Mouse (Mus musculus) midbrain, embryonic 16.5 days (tissue): ENCODE measurements around the gene Col4a3bp. TPM values are rescaled to one million over a fixed set of nuclear protein-coding genes. Genes with fewer than 3 reads are reported as not detected.

ENCODE experiments used
- ATAC-seq: fragments of 200-750 bp; cut with Nextera tagmentation; 2 replicates; pipeline ENCODE4 v1.8.0; 2017; ENCODE audit warnings: moderate TSS enrichment
- H3K27ac ChIP-seq: fragments of 300-500 bp; sonication (generic); 2 replicates; pipeline ENCODE4 v1.5.1; 2014; ENCODE audit warnings: mild to moderate bottlenecking, low read length, mixed read lengths
- H3K27me3 ChIP-seq: fragments of 300-500 bp; sonication (generic); 2 replicates; pipeline ENCODE4 v1.6.1; 2014; ENCODE audit warnings: low read depth, low read length, mixed read lengths; ENCODE audit not compliant: control insufficient read depth, insufficient read depth
- H3K36me3 ChIP-seq: fragments of 300-500 bp; sonication (generic); 2 replicates; pipeline ENCODE4 v1.6.1; 2014; ENCODE audit warnings: mild to moderate bottlenecking, low read length, moderate library complexity, mixed read lengths; ENCODE audit not compliant: control insufficient read depth, insufficient read depth
- H3K4me1 ChIP-seq: fragments of 300-500 bp; sonication (generic); 2 replicates; pipeline ENCODE4 v1.6.1; 2014; ENCODE audit warnings: mild to moderate bottlenecking, low read length, mixed read lengths; ENCODE audit not compliant: control insufficient read depth, insufficient read depth
- H3K4me2 ChIP-seq: fragments of 300-500 bp; sonication (generic); 2 replicates; pipeline ENCODE4 v1.6.1; 2014; ENCODE audit warnings: mild to moderate bottlenecking, low read length, mixed read lengths
- H3K4me3 ChIP-seq: fragments of 300-500 bp; sonication (generic); 2 replicates; pipeline ENCODE4 v1.5.1; 2014; ENCODE audit warnings: low read depth, mild to moderate bottlenecking, low read length, moderate library complexity, mixed read lengths
- H3K9ac ChIP-seq: fragments of 300-500 bp; sonication (generic); 2 replicates; pipeline ENCODE4 v1.6.1; 2014; ENCODE audit warnings: low read depth, low read length, mixed read lengths
- H3K9me3 ChIP-seq: fragments of 300-500 bp; sonication (generic); replicated peaks from 2 replicates; pipeline ENCODE4 v1.6.1; 2014; ENCODE audit warnings: mild to moderate bottlenecking, low read length, mixed read lengths; ENCODE audit not compliant: control insufficient read depth, poor library complexity, severe bottlenecking
- WGBS: fragments of 180-500 bp; shearing (Covaris S2); extraction: QIAGEN DNeasy Blood & Tissue Kit; methylation state at CpG from one replicate; pipeline ENCODE4 v1.1.7; 2014; 5-methylcytosine and 5-hydroxymethylcytosine counted together
- polyA plus RNA-seq: library from polyadenylated mRNA; unstranded; fragments of >200 nt; fragmentation: Nextera tagmentation; extraction: Ambion mirVana; gene quantifications from 2 replicates; pipeline ENCODE4 v1.2.1, GENCODE M21; 2015

Gene Col4a3bp
- polyA plus RNA-seq, 1 experiment from 2014 or later, result 7.9 TPM

DNA sequence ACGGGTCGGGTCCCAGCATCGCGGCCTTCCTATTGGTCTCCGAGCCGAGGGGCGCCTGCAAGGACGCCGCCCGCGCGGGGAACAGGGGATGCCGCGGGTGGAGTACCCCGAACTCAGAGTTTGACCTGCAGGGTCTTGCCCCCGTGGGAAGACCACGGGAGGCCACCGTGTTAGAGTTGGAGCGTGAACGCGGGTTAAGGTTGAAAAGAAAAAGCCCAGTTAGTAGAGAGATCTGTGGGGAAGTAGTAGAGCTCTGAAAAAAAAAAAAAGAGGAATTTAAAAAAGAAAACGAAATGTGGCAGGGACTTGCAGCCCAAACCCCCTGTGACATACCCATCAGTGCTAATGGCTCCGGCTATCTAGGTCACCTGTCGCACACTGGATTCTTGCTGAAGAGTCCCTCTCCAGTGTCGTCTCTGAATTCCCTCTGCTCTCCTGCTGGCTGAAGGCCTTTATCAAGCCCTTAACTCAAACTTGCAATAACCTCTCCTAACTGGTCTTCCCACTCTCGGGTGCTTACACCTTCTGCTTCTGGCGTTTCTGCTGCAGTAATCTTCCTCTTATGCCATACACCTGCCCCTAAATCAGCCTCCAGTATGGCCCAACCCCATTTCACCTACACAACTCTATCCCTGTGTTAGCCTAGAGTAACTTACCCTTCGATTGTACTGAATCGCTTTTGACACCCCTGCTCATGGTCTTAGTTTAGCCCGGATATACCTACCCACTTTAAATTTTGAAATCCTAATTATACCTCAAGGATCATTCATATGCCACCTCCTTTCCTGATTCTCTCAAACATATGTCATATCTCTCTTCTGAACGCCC, 128.9 kb downstream of the Col4a3bp start:
- peak overlapping the region; percentile 61 for H3K4me2 ChIP-seq
- WGBS, result 12% methylated on average over 31 of the region's 31 CpGs
- peaks cover 36% of the 10 kb centered on the region for H3K4me1 ChIP-seq
- no peaks in the 10 kb centered on the region for H3K9me3 ChIP-seq
- no peaks in the 10 kb centered on the region for H3K36me3 ChIP-seq
- H3K9ac ChIP-seq, result peak overlapping the region; percentile 55
- H3K27me3 ChIP-seq, result no peaks in the 10 kb centered on the region
- ATAC-seq, result peak; percentile 0
- peak overlapping the region; percentile 99 for H3K4me3 ChIP-seq
- H3K27ac ChIP-seq, result peak overlapping the region; percentile 99

DNA sequence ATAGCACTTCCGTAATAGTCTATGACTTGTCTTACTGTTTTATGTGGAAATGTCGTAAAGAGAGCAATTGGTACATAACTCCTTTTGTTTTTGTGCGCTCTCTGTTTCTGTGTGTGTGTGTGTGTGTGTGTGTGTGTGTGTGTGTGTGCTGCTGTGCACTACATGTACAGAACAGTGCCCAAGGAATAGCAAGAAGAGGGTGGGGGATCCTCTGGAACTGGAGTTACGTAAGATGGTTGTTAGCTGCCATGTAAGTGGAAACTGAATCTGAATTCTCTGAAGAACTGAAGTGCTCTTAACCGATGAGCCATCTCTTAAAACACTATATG, 129.5 kb downstream of the Col4a3bp start:
- H3K27me3 ChIP-seq, result no peaks in the 10 kb centered on the region
- no peak overlapping the region for H3K4me2 ChIP-seq
- peak overlapping the region; percentile 99 for H3K27ac ChIP-seq
- H3K9me3 ChIP-seq, result no peaks in the 10 kb centered on the region
- H3K4me3 ChIP-seq, result no peak overlapping the region
- no peak for ATAC-seq
- WGBS, result 91% methylated on average over 5 of the region's 5 CpGs
- no peaks in the 10 kb centered on the region for H3K36me3 ChIP-seq
- peaks cover 32% of the 10 kb centered on the region for H3K4me1 ChIP-seq
- no peak overlapping the region for H3K9ac ChIP-seq

- H3K9ac ChIP-seq, result no peak overlapping the region
- 79% methylated on average over 6 of the region's 6 CpGs for WGBS
- H3K27ac ChIP-seq, result peak overlapping the region; percentile 99; the same call in 1 of the 2 replicates
- peaks cover 28% of the 10 kb centered on the region for H3K4me1 ChIP-seq
- no peaks in the 10 kb centered on the region for H3K9me3 ChIP-seq
- H3K27me3 ChIP-seq, result no peaks in the 10 kb centered on the region
- no peaks in the 10 kb centered on the region for H3K36me3 ChIP-seq
- H3K4me2 ChIP-seq, result no peak overlapping the region
- H3K4me3 ChIP-seq, result no peak overlapping the region
- ATAC-seq, result no peak
Observed at GRCm38 (mm10) chr13:96672276-96672675, 129.9 kb downstream of the Col4a3bp start.

- Histone ChIP-seq H3K9me3 (no peaks in the 10 kb centered on the region), H3K4me1 (peaks cover 13% of the 10 kb centered on the region), H3K36me3 (no peaks in the 10 kb centered on the region), H3K9ac (no peak overlapping the region), H3K4me3 (no peak overlapping the region), H3K27me3 (no peaks in the 10 kb centered on the region), H3K4me2 (no peak overlapping the region), H3K27ac (no peak overlapping the region)
- WGBS, result 82% methylated on average over 7 of the region's 7 CpGs
- ATAC-seq, result no peak
Observed at GRCm38 (mm10) chr13:96673817-96674216, 131.4 kb downstream of the Col4a3bp start.

DNA sequence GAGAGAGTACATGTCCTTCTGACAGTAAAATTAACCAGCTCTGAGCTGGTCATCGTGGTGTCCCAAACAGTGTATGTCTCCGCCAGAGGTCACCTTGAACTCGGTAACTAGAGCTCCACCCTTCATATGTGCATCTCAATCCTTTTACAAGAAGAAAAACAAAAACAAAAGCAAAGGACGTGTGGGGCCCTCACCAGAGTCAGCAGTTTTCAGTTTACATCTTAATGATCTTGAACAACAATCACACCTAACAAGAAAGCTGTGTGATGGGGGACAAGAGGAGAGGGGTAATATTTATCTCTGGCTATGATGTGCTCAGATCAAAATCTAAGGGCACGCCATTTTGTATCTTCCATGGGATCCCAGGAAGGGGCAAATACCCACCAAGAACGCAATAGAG, 133.3 kb downstream of the Col4a3bp start:
- WGBS, result 82% methylated on average over 6 of the region's 6 CpGs
- Histone ChIP-seq H3K36me3 (no peaks in the 10 kb centered on the region), H3K9ac (no peak overlapping the region), H3K9me3 (no peaks in the 10 kb centered on the region), H3K4me2 (no peak overlapping the region), H3K27me3 (no peaks in the 10 kb centered on the region), H3K27ac (no peak overlapping the region), H3K4me1 (peaks cover 7% of the 10 kb centered on the region; the same call in 1 of the 2 replicates), H3K4me3 (no peak overlapping the region)
- ATAC-seq, result no peak

GRCm38 (mm10) chr13:96677071-96677470, 134.7 kb downstream of the Col4a3bp start:
- H3K4me2 ChIP-seq, result no peak overlapping the region
- no peak overlapping the region for H3K27ac ChIP-seq
- no peak overlapping the region for H3K4me3 ChIP-seq
- no peaks in the 10 kb centered on the region for H3K4me1 ChIP-seq
- no peaks in the 10 kb centered on the region for H3K36me3 ChIP-seq
- ATAC-seq, result no peak
- whole genome bisulfite sequencing, result 81% methylated on average over 1 of the region's 1 CpGs
- H3K9ac ChIP-seq, result no peak overlapping the region
- H3K9me3 ChIP-seq, result no peaks in the 10 kb centered on the region
- no peaks in the 10 kb centered on the region for H3K27me3 ChIP-seq

- ATAC-seq, result no peak
- Histone ChIP-seq H3K4me2 (no peak overlapping the region), H3K9ac (no peak overlapping the region), H3K27ac (no peak overlapping the region), H3K4me3 (no peak overlapping the region), H3K27me3 (no peaks in the 10 kb centered on the region), H3K9me3 (no peaks in the 10 kb centered on the region), H3K36me3 (no peaks in the 10 kb centered on the region), H3K4me1 (no peaks in the 10 kb centered on the region)
- 90% methylated on average over 6 of the region's 6 CpGs for WGBS
Observed at GRCm38 (mm10) chr13:96678616-96679015, 136.2 kb downstream of the Col4a3bp start.

DNA sequence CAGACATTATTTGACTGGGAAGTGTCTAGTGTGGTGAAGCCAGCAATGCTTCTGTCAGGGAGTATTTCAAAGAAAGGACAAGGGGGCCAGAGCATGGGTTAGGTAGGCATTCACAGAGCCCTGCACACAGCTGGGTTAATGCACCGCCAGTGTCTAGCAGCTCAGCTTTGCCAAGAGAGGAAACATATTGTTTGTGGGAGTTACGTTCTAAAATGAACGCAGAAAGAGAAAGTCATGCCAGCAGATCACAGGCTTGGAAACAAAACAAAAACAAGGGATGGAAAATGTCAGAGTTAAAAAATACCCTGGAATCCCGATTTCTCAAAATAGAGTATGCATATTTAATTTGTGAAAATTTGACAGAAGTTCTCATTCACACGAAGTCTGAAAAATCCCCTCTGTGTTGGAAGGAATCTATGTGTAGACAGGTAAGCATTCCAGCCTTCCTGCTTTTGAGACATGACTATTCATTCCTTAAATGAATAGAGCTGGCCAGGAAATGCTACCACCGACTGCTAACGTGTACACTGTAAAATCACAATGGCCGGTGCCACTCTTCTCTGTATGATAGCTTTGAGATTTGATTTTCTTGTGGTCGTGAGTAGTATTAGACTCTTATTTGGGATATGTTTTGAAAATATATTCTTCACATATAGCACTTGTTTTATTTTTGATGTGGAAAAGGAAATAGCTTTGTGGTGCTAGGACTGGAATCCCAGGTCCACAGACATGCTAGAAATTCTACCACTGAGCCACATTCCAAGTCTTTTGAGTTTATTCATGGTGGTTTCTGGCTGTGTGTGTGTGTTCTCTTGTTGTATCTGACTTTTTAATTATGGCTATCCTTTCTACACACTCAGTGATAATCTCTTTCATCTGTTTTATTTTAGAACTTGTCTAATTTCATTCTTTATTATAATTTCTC, 138.0 kb downstream of the Col4a3bp start:
- ATAC-seq, result no peak
- no peak overlapping the region for H3K9ac ChIP-seq
- WGBS, result 84% methylated on average over 9 of the region's 9 CpGs

GRCm38 (mm10) chr13:96681088-96681620, 138.7 kb downstream of the Col4a3bp start:
- Histone ChIP-seq H3K36me3 (no peaks in the 10 kb centered on the region), H3K4me3 (no peak overlapping the region), H3K27me3 (no peaks in the 10 kb centered on the region), H3K4me2 (no peak overlapping the region), H3K9me3 (no peaks in the 10 kb centered on the region), H3K4me1 (no peaks in the 10 kb centered on the region), H3K27ac (no peak overlapping the region), H3K9ac (no peak overlapping the region)
- no peak for ATAC-seq

More for the DNA sequence above, 138.0 kb downstream of the Col4a3bp start:
- H3K4me3 ChIP-seq, result no peak overlapping the region
- no peaks in the 10 kb centered on the region for H3K27me3 ChIP-seq
- no peaks in the 10 kb centered on the region for H3K4me1 ChIP-seq
- no peak overlapping the region for H3K4me2 ChIP-seq
- H3K27ac ChIP-seq, result no peak overlapping the region
- no peaks in the 10 kb centered on the region for H3K36me3 ChIP-seq
- no peaks in the 10 kb centered on the region for H3K9me3 ChIP-seq
